Mouse (Mus musculus): ENCODE measurements around the gene Cdrt4.

Gene Cdrt4

GRCm38 (mm10) chr11:63029148-63029714 lies 78.2 kb downstream of the Cdrt4 start:
- no peak for DNase-seq (ENCODE audit: extremely low read depth, insufficient read length, low spot score)

- no peak for DNase-seq (ENCODE audit: extremely low read depth, insufficient read length, low spot score)
These were observed 78.7 kb downstream of the Cdrt4 start for GRCm38 (mm10) chr11:63029721-63030120.

- no peak for DNase-seq (ENCODE audit: extremely low read depth, insufficient read length, low spot score)
These were observed 84.6 kb downstream of the Cdrt4 start for GRCm38 (mm10) chr11:63035420-63036211.

- no peak for DNase-seq (ENCODE audit: extremely low read depth, insufficient read length, low spot score)
These were observed 89.1 kb downstream of the Cdrt4 start for GRCm38 (mm10) chr11:63040002-63040661.
